Mouse (Mus musculus) adipose tissue, adult 10 weeks (tissue): Measurements from ENCODE around the gene Siglece. TPM values are rescaled to one million over a fixed set of nuclear protein-coding genes. Genes with fewer than 3 reads are reported as not detected.

ENCODE experiments used
- polyA plus RNA-seq: library from polyadenylated mRNA; stranded (reverse); fragments of 350-450 nt; fragmentation: Illumina TruSeq; extraction: RNeasy Lipid Tissue Mini Kit (QIAGEN cat#74804); gene quantifications from one replicate; pipeline ENCODE4 v1.2.3, GENCODE M21; 2014; ENCODE audit warnings: low read depth, low replicate concordance

Gene Siglece
- polyA plus RNA-seq = 1.9 TPM

DNA sequence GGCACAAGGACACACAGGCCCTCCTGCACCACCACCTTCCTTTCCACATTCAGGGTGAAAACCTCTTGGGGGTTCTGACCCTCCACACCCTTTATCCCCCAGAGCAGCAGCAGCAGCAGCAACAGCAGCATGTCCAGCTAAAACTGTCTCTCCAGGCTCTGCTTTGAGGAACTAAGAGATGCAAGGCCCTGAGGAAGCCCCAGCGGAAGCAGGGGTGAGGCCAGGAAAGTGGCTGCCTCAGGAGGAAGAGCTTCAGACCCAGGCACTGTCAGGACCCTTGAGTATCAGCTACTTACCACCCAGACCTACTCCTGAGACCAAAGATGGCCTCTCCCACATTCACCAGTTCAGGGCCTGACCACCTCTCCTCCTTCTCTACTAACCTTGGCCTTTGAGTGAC, at the start of gene Siglece:
Gene Siglece, minus strand, starts transcription at position 160 of the 400 bp plus-strand sequence.

DNA sequence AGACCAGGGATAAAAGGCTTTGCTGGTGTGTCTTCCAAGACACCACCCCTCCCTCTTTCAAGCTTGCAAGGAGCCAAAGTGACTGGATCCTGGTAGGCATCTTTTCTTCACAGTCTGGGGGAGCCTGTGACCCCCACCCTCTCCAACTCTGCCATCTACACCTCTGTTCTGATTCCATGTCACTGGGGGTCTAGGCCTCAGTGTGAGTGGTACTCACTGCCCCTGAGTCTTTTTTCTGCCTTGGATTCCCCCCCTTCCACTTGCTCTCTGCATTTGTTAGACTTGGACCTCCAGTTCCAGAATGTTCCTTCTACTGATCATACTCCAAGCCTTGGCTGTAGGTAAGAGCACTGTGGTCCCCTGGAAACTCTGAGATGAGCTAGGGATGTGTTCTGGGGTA, 30.2 kb upstream of the Siglece start, which contains the start of gene Klk14:
Gene Klk14, plus strand, starts transcription at position 301 of the 400 bp plus-strand sequence.

DNA sequence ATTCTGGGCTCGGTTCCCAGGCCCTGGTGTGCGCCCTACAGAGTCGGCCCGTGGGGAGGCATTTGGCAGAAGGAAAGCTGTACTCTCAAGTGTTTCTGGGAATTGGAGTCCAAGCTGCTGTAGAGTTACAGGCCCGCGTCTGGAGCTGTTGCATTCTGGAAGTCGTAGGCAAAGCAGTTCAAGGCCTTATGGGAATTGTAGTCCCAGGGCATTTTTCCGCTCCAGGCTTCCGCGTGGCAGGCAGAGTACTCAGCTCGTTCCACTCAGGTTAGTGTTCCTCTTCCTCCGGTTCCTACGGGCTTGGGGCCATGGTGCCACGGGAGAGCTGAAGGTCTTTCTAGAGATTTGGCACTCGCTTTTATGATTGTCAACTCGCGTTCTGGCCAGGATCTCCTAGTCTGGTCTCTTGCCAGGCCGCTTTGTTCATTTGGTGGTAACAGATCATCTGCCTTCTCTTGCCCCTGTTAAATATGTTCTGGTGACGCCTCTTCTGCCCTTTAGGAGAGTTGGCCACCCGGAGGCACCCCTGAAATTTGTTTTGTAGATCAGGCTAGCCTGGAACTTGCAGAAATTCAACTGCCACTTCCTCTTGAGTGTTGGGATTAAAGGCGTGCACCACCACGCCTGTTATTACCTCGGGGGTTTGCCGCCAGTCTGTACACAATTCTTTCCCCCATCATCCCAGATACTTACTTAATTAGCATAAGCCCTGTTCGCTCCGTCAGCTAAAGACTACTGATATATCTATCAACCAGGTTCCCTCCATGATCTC, 12.0 kb upstream of the Siglece start, which contains the start of gene Ctu1:
Gene Ctu1, plus strand, starts transcription at position 208 of the 772 bp plus-strand sequence.

DNA sequence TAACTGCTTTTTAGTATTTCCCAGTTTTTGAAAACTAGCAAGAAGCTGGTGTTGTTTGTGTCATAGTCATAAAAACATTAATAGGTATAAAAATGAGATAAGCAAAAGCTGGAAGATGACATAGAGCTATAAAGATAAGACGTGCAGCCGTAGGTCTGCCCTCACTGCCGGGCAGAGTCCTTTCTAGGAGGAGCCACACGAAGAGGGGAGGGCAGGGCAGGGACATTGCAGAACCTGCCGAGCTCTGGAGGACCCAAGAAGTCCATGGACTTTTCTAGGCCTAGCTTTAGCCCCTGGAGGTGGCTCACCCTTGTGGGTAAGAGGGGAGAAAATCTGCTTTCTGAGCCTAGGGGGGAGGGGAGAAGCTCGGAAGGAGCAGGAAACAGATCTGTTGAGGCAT, 25.5 kb downstream of the Siglece start, which contains the start of gene Ceacam18:
Gene Ceacam18, plus strand, starts transcription at position 208 of the 400 bp plus-strand sequence.

DNA sequence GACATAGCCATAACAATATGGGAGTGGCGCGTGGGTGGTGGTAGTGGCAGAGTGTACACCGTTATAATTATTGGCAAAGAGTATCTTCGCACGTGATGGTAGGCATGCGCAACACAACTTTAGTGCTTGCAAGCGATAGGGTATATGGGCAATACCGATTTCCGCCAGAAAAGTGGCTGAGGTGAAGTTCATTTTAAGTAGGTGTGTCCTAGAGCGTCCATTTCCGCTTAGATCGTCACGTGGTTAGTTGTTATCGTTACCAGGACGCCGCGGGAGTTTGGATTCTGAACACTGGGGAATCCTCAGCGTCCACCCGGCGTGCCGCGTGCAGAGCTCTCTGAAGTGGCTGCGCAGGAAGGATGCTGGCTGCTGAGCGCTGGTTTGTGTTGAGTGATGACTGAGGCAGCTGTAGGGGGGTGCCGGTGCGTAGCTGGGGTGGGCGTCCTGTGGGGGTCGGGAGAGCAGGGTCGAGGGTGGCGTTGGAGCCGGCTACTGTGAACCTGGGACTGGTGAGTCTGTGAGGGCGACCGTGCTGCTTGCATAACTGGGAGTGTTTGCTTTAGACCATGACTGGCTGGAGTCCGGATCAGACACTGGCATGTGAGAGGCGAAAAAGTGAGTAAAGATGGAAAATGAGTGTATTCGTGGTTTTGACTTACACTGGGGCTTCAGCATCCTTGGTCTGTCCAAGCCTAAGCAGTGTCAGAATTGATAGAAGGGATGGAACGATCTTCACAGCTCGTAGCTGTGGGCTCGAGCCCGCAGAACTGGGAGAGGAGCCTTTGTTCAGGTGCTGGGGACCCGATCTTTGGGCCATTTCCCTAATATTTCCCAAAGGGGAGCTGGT, 52.8 kb downstream of the Siglece start, which contains the start of gene Zfp819:
Gene Zfp819, plus strand, starts transcription at position 274 of the 847 bp plus-strand sequence.

Other genes starting within 250 kb of the Siglece start
- not detected for gene Lim2, start 232.5 kb downstream of the Siglece start, polyA plus RNA-seq
- 1.7 TPM for gene Nkg7, start 223.1 kb downstream of the Siglece start, polyA plus RNA-seq
- 1.1 TPM for gene Cldnd2, start 219.4 kb downstream of the Siglece start, polyA plus RNA-seq
- 240 TPM for gene Etfb, start 216.1 kb downstream of the Siglece start, polyA plus RNA-seq
- 0.97 TPM for gene Gm45233, start 216.0 kb downstream of the Siglece start, polyA plus RNA-seq
- 3.8 TPM for gene Vsig10l, start 197.0 kb downstream of the Siglece start, polyA plus RNA-seq
- 1.0 TPM for gene Iglon5, start 170.1 kb downstream of the Siglece start, polyA plus RNA-seq
- gene 4931406B18Rik, start 154.2 kb downstream of the Siglece start, polyA plus RNA-seq = 0.27 TPM
- gene Cd33, start 115.7 kb downstream of the Siglece start, polyA plus RNA-seq = 5.4 TPM
- 3.3 TPM for gene Zfp658, start 97.9 kb downstream of the Siglece start, polyA plus RNA-seq
- 6.0 TPM for gene Zfp719, start 80.6 kb downstream of the Siglece start, polyA plus RNA-seq
- not detected for gene Zfp819, start 53.0 kb downstream of the Siglece start, polyA plus RNA-seq
- not detected for gene Ceacam18, start 25.5 kb downstream of the Siglece start, polyA plus RNA-seq
- gene Ctu1, start 11.9 kb upstream of the Siglece start, polyA plus RNA-seq = 9.8 TPM
- 0.32 TPM for gene Klk14, start 30.3 kb upstream of the Siglece start, polyA plus RNA-seq
- gene Klk13, start 52.4 kb upstream of the Siglece start, polyA plus RNA-seq = not detected
- not detected for gene Klk12, start 108.7 kb upstream of the Siglece start, polyA plus RNA-seq
- gene Klk11, start 114.4 kb upstream of the Siglece start, polyA plus RNA-seq = not detected
- 0.37 TPM for gene Klk10, start 120.9 kb upstream of the Siglece start, polyA plus RNA-seq
- not detected for gene Klk9, start 131.7 kb upstream of the Siglece start, polyA plus RNA-seq
- gene Klk8, start 137.4 kb upstream of the Siglece start, polyA plus RNA-seq = 1.0 TPM
- not detected for gene Klk7, start 151.1 kb upstream of the Siglece start, polyA plus RNA-seq
- gene Klk6, start 164.3 kb upstream of the Siglece start, polyA plus RNA-seq = not detected
- not detected for gene Klk5, start 181.8 kb upstream of the Siglece start, polyA plus RNA-seq
- gene Klk4, start 221.0 kb upstream of the Siglece start, polyA plus RNA-seq = not detected